Mouse (Mus musculus) bone marrow, adult 2 months (tissue): ENCODE data around the gene Selenos. TPM values are rescaled to one million over a fixed set of nuclear protein-coding genes. Genes with fewer than 3 reads are reported as not detected.

Experiments used
- H3K27ac ChIP-seq: fragments of 200-500 bp; 2 replicates; pipeline ENCODE4 v1.5.1; 2012; ENCODE audit warnings: low read depth, mild to moderate bottlenecking, control low read depth, inconsistent platforms, low read length; ENCODE audit not compliant: control insufficient read depth, poor library complexity, insufficient read depth
- H3K4me1 ChIP-seq: fragments of 200-500 bp; 2 replicates; pipeline ENCODE4 v1.6.1; 2011; ENCODE audit warnings: low read length; ENCODE audit not compliant: control insufficient read depth, insufficient read depth
- H3K4me3 ChIP-seq: fragments of 200-500 bp; replicated peaks from 2 replicates; pipeline ENCODE3; 2011; ENCODE audit warnings: mild to moderate bottlenecking, low read depth, low read length, control low read depth; ENCODE audit not compliant: control insufficient read depth
- CTCF ChIP-seq: fragments of 200-500 bp; IDR thresholded peaks from 2 replicates; pipeline ENCODE4 v1.5.1; 2011; ENCODE audit warnings: low read length, control low read depth; ENCODE audit not compliant: control insufficient read depth, insufficient read depth
- POLR2A ChIP-seq: fragments of 200-500 bp; IDR thresholded peaks from 2 replicates; pipeline ENCODE4 v1.6.1; 2011; ENCODE audit warnings: low read depth, mild to moderate bottlenecking, control low read depth, low read length, borderline replicate concordance; ENCODE audit not compliant: control insufficient read depth
- WGBS: fragments of 180-500 bp; shearing (Covaris S2); methylation state at CpG from one replicate; pipeline ENCODE4 v1.1.7; 2018; 5-methylcytosine and 5-hydroxymethylcytosine counted together
- polyA plus RNA-seq: library from polyadenylated mRNA; stranded (reverse); fragments of >200 nt; gene quantifications from 2 replicates; pipeline ENCODE4 v1.2.4, GENCODE M21; 2011; ENCODE audit warnings: low replicate concordance; ENCODE audit not compliant: missing spikeins, insufficient read depth, insufficient read length

Gene Selenos
- polyA plus RNA-seq, 1 experiment, result 33.2 TPM

DNA sequence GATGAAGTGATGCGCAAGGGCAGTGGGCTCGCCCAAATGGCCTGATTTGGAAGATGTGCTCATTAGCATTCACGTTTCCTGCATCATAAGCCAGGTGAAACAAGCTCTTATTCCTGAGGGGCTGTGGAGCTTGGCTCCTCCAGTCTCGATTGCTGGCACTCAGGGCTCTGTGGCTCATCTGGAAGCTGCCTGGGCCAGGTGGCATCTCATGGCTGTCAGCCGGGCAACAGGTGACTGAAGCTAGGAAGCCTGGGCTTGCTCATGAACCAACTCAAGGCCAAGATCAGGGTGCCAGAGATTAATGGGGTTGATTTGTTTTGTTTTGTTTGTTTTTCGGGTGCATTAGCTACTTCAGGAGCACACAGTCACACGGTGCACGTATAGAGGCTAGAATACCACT is 13.2 kb downstream of the Selenos start:
- WGBS, result 84% methylated on average over 8 of the region's 8 CpGs
- no peaks in the 10 kb centered on the region for H3K4me1 ChIP-seq
- TF ChIP-seq CTCF, result no peak
- no peak for TF ChIP-seq POLR2A
- no peak overlapping the region for H3K4me3 ChIP-seq
- no peak overlapping the region for H3K27ac ChIP-seq

DNA sequence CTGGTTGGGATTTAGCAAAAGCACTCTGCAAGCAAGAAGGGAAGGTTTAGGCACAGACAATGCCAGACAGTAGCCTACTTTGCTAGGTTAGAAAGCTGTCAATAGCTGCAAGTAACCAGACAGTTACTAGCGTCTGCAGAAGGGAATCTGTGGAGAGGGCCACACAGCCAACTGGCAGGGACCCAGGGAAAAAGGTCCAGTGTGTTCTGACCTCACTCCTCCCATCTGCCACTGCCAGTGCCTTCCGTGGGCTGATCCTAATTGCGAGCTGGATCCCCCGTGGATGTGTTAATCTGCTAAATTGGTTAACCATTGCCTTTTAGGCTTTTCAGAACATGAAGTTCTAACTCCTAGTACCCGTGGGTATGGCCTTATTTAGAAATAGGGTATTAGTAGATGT is 14.7 kb downstream of the Selenos start:
- Histone ChIP-seq H3K4me1 (no peaks in the 10 kb centered on the region), H3K27ac (no peak overlapping the region), H3K4me3 (no peak overlapping the region)
- WGBS, result 77% methylated on average over 5 of the region's 5 CpGs
- TF ChIP-seq POLR2A (no peak), CTCF (no peak)

DNA sequence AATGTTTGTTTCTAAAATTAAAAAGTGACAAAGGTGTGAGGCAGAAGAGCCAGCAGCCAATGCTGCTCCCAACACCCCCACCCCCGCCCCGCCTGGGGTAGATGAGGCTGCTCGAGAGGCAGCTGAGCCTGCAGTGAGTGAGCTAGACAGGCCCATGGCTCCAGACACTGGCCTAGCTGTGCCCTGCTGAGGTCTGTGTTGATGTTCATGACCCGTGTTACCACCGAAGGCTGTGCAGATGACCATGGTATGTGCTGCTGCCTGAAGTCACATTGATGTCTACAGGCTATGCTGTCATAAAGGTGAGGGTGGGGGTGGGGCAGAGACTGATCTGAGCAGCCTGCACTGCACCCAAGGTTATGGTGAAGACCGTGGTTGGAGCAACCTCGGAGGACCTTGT is 19.4 kb downstream of the Selenos start:
- H3K4me3 ChIP-seq, result no peak overlapping the region
- TF ChIP-seq CTCF (no peak), POLR2A (no peak)
- no peaks in the 10 kb centered on the region for H3K4me1 ChIP-seq
- WGBS, result 80% methylated on average over 7 of the region's 7 CpGs
- no peak overlapping the region for H3K27ac ChIP-seq

DNA sequence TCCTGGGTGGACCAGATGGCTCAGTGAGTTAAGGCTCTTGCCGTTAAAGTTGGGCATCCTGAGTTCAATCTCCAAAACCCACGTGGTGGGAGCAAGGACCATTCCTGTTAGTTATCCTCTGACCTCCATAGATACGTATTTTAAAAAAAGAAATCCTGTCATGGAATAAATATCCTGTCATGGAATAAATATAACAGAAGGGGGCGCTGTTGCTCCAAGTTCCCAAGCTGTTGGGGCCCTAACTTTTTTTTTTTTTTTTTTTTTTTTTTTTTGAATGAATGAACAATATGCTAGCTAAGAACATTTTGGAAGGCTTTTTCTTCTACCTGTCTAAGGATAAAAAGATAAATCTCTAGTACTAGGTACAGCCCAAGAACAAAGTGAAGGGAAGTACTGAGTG is 22.4 kb downstream of the Selenos start:
- 2% methylated on average over 4 of the region's 4 CpGs for WGBS
- Histone ChIP-seq H3K4me3 (no peak overlapping the region), H3K27ac (no peak overlapping the region), H3K4me1 (no peaks in the 10 kb centered on the region; the same call in 1 of the 2 replicates)
- TF ChIP-seq CTCF, result no peak
- no peak for TF ChIP-seq POLR2A

DNA sequence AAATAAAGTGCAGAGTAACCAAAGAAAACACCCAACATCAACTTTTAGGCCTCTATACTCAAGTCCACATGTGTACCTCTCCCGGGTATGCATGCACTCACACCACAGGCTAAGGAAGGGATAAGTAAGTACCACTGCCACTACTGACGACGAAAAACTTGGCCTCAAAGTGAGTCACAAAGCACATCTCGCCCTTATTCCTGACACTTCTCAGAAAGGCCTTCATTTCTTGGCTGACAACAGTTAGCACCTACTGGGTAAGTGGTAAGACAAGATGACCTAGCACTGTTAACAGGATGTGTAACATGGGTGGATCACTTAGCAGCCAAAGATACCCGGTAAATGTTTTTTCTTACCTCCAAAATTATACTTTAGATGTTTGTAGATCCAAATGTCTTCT is 25.1 kb downstream of the Selenos start:
- Histone ChIP-seq H3K4me1 (no peaks in the 10 kb centered on the region; the same call in none of the 2 replicates), H3K27ac (no peak overlapping the region), H3K4me3 (no peak overlapping the region)
- TF ChIP-seq POLR2A (no peak), CTCF (no peak)
- WGBS, result 78% methylated on average over 5 of the region's 5 CpGs

DNA sequence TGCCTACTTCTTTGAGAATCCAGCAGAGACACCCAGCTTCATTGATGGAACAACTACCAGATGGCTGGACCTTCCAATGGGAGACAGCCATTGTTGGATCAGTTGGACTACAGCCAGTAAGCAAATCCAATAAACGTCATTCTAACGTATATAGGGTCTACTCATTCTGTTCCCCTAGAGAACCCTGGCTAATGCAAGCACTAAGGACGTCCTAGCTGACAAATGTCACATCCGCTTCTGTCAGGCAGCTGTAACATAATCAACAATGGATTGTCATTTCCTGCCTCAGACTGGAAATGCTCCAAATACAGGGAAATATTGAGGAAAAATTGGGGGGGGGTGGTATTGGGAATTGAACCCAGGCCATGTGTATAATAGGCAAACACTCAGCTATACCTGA is 26.3 kb downstream of the Selenos start:
- no peak for TF ChIP-seq CTCF
- no peak for TF ChIP-seq POLR2A
- Histone ChIP-seq H3K27ac (no peak overlapping the region), H3K4me3 (no peak overlapping the region), H3K4me1 (no peaks in the 10 kb centered on the region; the same call in none of the 2 replicates)
- WGBS, result 60% methylated on average over 4 of the region's 4 CpGs

DNA sequence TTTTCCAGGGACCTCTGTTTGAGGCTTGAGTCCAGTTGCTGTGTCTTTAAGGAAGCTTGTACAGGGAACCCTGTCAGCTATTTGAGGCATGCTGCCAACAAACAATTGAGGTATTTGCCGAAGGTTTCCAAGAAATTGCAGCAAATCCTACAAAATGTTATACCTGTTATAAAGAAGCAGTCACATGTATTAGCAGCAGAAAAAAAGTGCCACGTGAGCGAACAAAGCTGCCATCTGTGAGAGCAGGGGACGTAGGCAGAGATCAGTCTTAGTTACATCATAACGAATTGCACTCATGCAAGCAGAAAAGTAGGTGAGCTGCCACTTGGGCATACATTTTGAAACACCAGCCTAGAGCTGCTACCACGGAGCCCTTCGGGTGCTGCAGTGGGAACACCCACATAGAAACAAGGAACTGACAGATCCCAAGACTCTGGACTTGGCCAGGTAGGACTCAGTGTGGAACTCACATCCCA is 27.2 kb downstream of the Selenos start:
- Histone ChIP-seq H3K4me3 (no peak overlapping the region), H3K4me1 (peaks cover 2% of the 10 kb centered on the region), H3K27ac (no peak overlapping the region)
- 37% methylated on average over 7 of the region's 7 CpGs for WGBS
- TF ChIP-seq POLR2A, result no peak
- no peak for TF ChIP-seq CTCF

DNA sequence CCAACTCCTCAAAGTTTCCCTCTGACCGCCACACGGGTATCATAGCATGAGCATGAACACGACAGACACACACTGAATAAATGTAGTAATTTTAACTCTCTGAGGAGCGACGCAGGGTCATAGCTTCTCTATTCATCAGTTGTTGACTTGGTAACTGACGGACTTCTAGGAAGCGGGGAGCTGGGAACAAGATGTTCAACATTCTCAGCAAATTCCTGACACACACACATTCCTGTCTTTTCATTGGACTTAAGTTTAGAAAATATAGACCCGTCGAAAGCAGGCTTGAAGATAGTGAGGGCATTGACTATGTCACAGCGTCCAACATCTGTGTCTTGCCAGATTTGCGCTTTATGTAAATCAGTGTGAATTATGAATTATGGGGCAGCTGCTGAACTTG is 27.8 kb downstream of the Selenos start:
- H3K4me1 ChIP-seq, result peaks cover 2% of the 10 kb centered on the region
- TF ChIP-seq CTCF (no peak), POLR2A (no peak)
- 75% methylated on average over 11 of the region's 11 CpGs for WGBS

DNA sequence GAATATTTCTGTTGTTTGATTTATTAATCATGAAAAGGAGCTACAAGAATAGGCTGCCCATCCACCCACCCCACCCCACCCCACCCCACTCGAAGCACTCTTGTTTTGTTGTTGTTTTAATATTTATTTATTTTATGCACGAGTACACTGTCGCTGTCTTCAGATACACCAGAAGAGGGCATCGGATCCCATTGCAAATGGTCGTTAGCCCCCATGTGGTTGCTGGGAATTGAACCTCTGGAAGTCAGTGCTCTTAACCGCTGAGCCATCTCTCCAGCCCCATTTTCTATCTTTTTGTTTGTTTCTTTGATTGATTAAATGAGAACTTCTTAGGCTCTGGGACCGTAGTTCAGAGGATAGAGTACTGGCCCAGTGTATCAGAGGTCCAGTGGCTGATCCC is 28.5 kb downstream of the Selenos start:
- 12% methylated on average over 7 of the region's 7 CpGs for WGBS
- Histone ChIP-seq H3K4me1 (peaks cover 2% of the 10 kb centered on the region), H3K4me3 (no peak overlapping the region), H3K27ac (no peak overlapping the region)
- TF ChIP-seq POLR2A (no peak), CTCF (peak; percentile 37; the same call in 1 of the 2 replicates)

More for the DNA sequence above, 27.8 kb downstream of the Selenos start:
- Histone ChIP-seq H3K27ac (no peak overlapping the region), H3K4me3 (no peak overlapping the region)
